Mouse (Mus musculus): ENCODE data around the gene Obox5.
"Not testable (repeated sequence)": the region's sequence is repeated elsewhere in the genome, so short reads cannot be mapped to it uniquely, and the experiment has no call there.

Gene Obox5

DNA sequence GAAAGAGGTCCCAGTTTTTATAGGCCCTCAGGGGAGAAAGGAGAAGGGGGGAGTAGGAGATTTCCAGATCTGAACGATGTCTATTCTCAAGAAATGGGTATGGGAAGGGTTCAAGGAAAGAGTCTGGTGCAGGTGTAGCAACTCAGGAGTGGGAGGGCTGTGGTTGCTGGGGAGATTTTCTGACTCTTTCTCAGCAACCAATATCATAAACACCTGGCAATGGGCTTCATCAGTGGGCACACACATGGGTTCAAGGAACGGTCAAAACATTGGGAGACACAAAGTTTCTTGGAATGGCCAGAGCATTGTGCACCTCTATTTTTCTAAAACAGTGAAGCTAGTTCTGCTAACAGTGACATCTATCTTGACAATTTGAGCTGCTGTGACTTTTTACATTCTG lies at the start of gene Obox5:
Obox5 (plus strand) TSS at position 301 of the 400 bp plus-strand sequence.
- not testable (repeated sequence) for DNase-seq (ENCODE audit: low read depth)

DNA sequence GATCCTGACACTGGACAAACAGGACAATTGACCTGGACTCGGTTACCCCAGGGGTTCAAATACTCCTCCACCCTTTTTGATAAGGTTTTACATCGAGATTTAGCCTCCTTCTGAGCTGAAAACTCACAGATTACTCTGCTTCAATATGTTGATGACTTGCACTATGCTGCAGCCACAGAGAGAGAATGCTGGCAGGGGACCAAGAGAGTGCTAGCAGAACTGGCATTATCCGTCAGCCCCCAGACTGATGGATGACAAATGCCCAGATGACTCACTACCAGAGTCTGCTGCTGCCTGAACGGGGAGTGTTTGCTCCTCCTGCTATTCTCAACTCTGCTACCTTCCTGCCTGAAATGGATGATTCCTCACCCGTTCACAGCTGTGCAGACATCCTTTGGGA lies 635 bp upstream of the Obox5 start:
- DNase-seq (ENCODE audit: low read depth): not testable (repeated sequence)

Data from c-Kit-positive CD71-positive TER-119-negative erythroid progenitor cells, embryonic 14.5 days (primary cell).